Mouse (Mus musculus) cerebellum, postnatal 4 days (tissue): ENCODE measurements around the gene Hectd2.

Experiments
- DNase-seq, 2 experiments: peaks; one replicate each; pipeline ENCODE4 v3.0.0; 2022; ENCODE audit warnings: low spot score in 2 of 2, mixed read lengths in 1 of 2

Hectd2 gene

GRCm38 (mm10) chr19:36646132-36646828, 91.8 kb downstream of the Hectd2 start:
- DNase-seq, result no peak

DNA sequence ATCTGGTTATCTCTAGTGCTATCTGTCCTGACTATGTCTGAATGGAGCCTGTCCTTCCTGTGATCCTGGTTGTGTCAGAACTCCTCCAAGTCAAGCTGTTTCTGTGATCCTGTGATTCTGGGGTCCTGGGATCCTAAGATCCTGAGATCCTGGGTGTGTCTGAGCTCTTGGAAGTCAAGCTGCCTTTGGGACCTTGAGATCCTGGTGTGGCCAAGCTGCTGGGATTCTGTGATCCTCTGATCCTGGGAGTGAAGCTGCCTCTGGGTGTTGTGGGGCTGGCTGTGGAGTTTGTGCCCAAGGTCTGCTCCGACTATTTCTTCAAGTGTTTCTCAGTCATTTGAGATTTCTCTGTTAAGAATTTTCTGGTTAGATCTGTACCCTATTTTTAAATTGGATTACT, 98.2 kb downstream of the Hectd2 start:
- DNase-seq, result no peak

GRCm38 (mm10) chr19:36662734-36663133, 108.3 kb downstream of the Hectd2 start:
- no peak for DNase-seq

GRCm38 (mm10) chr19:36663918-36664317, 109.5 kb downstream of the Hectd2 start:
- DNase-seq, result no peak

GRCm38 (mm10) chr19:36664417-36664816, 110.0 kb downstream of the Hectd2 start:
- no peak for DNase-seq

- no peak for DNase-seq
Measured at GRCm38 (mm10) chr19:36665206-36665605, 110.8 kb downstream of the Hectd2 start.

DNA sequence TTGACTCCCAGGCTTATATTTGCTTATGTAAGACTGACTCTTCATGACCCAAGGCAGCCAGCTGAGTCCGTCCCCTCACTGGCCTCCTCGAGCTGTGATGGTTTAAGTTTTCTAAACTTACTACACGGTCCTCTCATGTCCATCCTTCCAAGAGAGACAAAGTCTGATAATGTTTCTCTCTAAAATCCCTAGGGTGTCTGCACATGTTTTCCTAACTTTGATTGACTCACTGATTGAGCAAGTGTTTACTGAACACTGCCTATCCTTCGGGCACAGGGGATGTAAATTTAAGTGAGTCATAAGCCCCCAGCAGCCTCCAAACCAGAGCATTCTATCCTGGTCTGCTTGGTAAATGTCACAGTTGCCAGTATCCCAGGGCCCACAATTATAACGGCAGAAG, 111.2 kb downstream of the Hectd2 start:
- no peak for DNase-seq

DNA sequence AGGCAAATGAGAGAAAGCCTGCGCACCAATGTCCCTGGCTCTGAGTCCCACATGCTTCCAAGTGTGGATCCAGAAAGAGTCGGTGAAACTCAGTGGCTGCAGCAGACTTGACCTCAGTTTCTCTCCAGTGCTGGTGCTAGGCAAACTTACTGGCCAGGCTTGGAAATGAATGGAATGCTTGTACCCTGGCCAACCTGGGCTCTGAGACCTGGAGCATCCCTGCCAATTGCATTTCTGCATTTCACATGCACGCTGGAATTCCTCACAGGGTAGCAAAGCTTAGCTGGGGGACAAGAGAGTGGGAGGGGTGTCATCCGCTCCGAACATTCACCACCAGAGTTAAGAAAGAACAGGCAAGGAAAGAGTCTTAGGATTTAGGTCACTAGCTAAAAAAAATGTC, 112.0 kb downstream of the Hectd2 start:
- DNase-seq, result no peak

GRCm38 (mm10) chr19:36667368-36667767, 112.9 kb downstream of the Hectd2 start:
- no peak for DNase-seq

DNA sequence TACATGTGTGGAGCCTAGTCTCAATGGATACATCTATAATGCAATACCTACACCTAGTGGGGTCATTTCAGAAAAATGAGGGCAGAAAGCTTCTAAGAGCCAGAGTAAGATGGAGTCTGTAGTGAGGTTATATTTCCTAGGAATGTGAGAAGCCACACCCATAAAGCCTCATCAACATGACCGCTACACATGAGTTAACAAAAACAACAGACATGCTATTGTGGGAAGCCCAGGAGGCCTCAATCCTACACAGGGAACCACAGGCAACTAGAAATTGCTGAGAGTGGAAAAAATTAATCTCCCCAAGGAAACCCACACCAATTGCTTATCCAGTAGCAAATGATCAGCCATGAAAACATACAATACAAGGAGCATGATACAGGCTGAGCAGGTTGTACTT, 113.7 kb downstream of the Hectd2 start:
- DNase-seq, result no peak

DNA sequence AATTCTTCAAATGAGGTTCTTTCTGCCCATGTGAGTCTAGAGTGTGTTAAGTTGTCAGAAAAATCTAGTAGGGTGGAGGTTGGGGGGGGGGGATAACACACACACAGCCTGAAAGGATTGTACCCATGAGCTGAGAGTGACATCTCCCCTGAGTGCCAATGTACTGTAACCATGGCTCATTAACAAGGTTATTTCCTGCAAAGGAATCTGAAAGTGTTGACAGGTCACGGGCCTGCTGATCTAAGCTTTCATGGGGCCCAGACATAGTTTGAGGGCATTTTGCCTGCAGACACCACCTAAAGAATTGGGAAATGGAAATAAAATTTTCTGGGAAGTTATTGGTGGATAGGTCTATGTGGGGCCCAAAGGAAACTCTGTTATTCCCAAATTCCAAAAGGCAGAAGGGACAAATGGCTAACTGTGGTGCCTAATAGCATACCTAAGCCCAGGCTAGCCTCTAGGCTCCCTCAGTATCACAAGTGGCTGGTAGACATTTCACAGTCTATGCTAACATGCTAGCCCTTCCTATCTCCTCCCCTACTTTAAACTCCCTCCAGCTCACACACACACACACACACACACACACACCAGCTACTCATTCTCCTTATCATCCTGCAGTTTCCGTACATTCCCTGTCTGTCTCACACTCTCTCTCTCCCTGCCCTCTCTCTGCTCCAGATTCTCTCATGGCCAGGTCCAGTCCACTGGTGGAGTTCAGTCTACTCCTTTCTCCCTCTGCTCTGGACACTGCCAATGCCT, 114.6 kb downstream of the Hectd2 start:
- DNase-seq, result no peak

DNA sequence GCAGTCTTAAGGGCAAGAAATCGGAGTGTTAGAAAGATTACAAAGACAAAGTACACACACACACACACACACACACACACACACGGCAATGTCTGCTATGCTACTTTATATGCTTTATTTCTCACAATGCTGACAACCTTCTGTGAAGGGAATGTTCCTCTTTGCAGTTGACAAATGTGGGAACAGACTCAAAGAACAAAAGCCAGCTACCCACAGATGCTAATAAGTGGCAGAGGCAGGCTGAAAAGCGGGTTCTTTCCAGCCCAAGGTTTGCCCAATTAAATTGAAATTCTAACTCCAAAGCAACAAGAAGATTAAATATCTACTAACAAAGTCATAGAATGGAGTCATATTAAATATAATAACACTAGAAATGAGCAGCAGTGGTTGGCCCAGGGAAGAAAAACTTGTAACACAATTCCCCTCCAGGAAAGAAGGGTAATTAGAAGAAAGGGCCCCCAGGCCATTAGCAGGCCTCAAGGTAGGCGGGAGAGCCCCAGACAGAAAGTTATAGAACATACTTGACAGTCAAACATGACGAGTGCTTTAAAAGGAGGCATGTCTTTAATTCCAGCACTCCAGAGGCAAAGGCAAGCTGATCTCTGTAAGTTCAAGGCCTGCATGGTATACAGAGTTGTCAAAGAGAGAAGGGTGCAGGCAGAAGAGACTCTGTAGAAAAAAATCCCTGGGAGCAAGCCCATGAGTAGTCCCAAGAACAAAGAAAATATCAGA, 115.4 kb downstream of the Hectd2 start:
- DNase-seq, result no peak
